Mouse (Mus musculus) limb, embryonic 11.5 days (tissue): ENCODE results near the gene Myo3b. TPM values are rescaled to one million over a fixed set of nuclear protein-coding genes. Genes with fewer than 3 reads are reported as not detected.

ENCODE experiments used
- ATAC-seq: fragments of 200-750 bp; cut with Nextera tagmentation; 2 replicates; pipeline ENCODE4 v1.8.0; 2017; ENCODE audit warnings: low read depth; ENCODE audit not compliant: insufficient number of reproducible peaks, low FRiP score, low TSS enrichment
- DNase-seq: peaks from one replicate; pipeline ENCODE4 v3.0.0-alpha.2; 2015; ENCODE audit warnings: low spot score
- H3K27ac ChIP-seq: fragments of 300-500 bp; sonication (generic); replicated peaks from 2 replicates; pipeline ENCODE4 v1.5.1; 2014; ENCODE audit warnings: low read depth, mild to moderate bottlenecking, low read length
- H3K27me3 ChIP-seq: fragments of 300-500 bp; sonication (generic); 2 replicates; pipeline ENCODE4 v1.6.1; 2014; ENCODE audit warnings: mild to moderate bottlenecking, low read length, mixed read lengths; ENCODE audit not compliant: control insufficient read depth, insufficient read depth
- H3K36me3 ChIP-seq: fragments of 300-500 bp; sonication (generic); 2 replicates; pipeline ENCODE4 v1.6.1; 2014; ENCODE audit warnings: mild to moderate bottlenecking, low read length, moderate library complexity, mixed read lengths; ENCODE audit not compliant: control insufficient read depth, insufficient read depth
- H3K4me1 ChIP-seq: fragments of 300-500 bp; sonication (generic); 2 replicates; pipeline ENCODE4 v1.6.1; 2014; ENCODE audit warnings: low read length, mixed read lengths; ENCODE audit not compliant: control insufficient read depth, insufficient read depth
- H3K4me2 ChIP-seq: fragments of 300-500 bp; sonication (generic); 2 replicates; pipeline ENCODE4 v1.6.1; 2014; ENCODE audit warnings: low read depth, mild to moderate bottlenecking, moderate library complexity; ENCODE audit not compliant: severe bottlenecking
- H3K4me3 ChIP-seq: fragments of 300-500 bp; sonication (generic); 2 replicates; pipeline ENCODE4 v1.5.1; 2014; ENCODE audit warnings: low read depth, low read length
- H3K9ac ChIP-seq: fragments of 300-500 bp; sonication (generic); 2 replicates; pipeline ENCODE4 v1.6.1; 2014; ENCODE audit warnings: mild to moderate bottlenecking, low read length
- H3K9me3 ChIP-seq: fragments of 300-500 bp; sonication (generic); 2 replicates; pipeline ENCODE4 v1.6.1; 2016; ENCODE audit warnings: low read length; ENCODE audit not compliant: control insufficient read depth
- WGBS: fragments of 180-500 bp; shearing (Covaris S2); extraction: QIAGEN DNeasy Blood & Tissue Kit; methylation state at CpG from one replicate; pipeline ENCODE4 v1.1.7; 2014; 5-methylcytosine and 5-hydroxymethylcytosine counted together
- polyA plus RNA-seq: library from polyadenylated mRNA; unstranded; fragments of >200 nt; fragmentation: Nextera tagmentation; extraction: Ambion mirVana; gene quantifications from 2 replicates; pipeline ENCODE4 v1.2.1, GENCODE M21; 2014

The Myo3b gene
- polyA plus RNA-seq, 1 experiment from 2014 or later = not detected

GRCm38 (mm10) chr2:70012941-70013340, 26.0 kb upstream of the Myo3b start:
- WGBS = 95% methylated on average over 8 of the region's 8 CpGs
- Histone ChIP-seq H3K27me3 (no peaks in the 10 kb centered on the region), H3K27ac (no peak overlapping the region), H3K9me3 (no peaks in the 10 kb centered on the region), H3K4me2 (no peak overlapping the region), H3K36me3 (no peaks in the 10 kb centered on the region; the same call in 1 of the 2 replicates), H3K4me3 (no peak overlapping the region), H3K4me1 (no peaks in the 10 kb centered on the region), H3K9ac (no peak overlapping the region)
- ATAC-seq (no peak), DNase-seq (no peak)

- peaks cover 12% of the 10 kb centered on the region; the same call in 1 of the 2 replicates for H3K36me3 ChIP-seq
Observed at GRCm38 (mm10) chr2:70018236-70018635, 20.7 kb upstream of the Myo3b start.

GRCm38 (mm10) chr2:70024454-70024853, 14.5 kb upstream of the Myo3b start:
- no peaks in the 10 kb centered on the region for H3K27me3 ChIP-seq
- H3K27ac ChIP-seq = no peak overlapping the region
- no peak overlapping the region for H3K9ac ChIP-seq
- DNase-seq (no peak), ATAC-seq (no peak)
- no peaks in the 10 kb centered on the region for H3K4me1 ChIP-seq
- H3K9me3 ChIP-seq = no peaks in the 10 kb centered on the region
- H3K36me3 ChIP-seq = peaks cover 6% of the 10 kb centered on the region; the same call in 1 of the 2 replicates
- no peak overlapping the region for H3K4me3 ChIP-seq
- 85% methylated on average over 2 of the region's 2 CpGs for whole genome bisulfite sequencing
- H3K4me2 ChIP-seq = no peak overlapping the region

More at GRCm38 (mm10) chr2:70018236-70018635, 20.7 kb upstream of the Myo3b start:
- WGBS = 90% methylated on average over 6 of the region's 6 CpGs
- H3K9ac ChIP-seq = no peak overlapping the region
- no peak for ATAC-seq
- H3K4me1 ChIP-seq = no peaks in the 10 kb centered on the region
- no peaks in the 10 kb centered on the region for H3K27me3 ChIP-seq
- H3K4me2 ChIP-seq = no peak overlapping the region
- H3K9me3 ChIP-seq = no peaks in the 10 kb centered on the region
- H3K4me3 ChIP-seq = no peak overlapping the region
- DNase-seq = no peak
- H3K27ac ChIP-seq = no peak overlapping the region

- no peak overlapping the region for H3K27ac ChIP-seq
- no peak overlapping the region for H3K4me2 ChIP-seq
- H3K4me3 ChIP-seq = no peak overlapping the region
- H3K36me3 ChIP-seq = peaks cover 6% of the 10 kb centered on the region; the same call in 1 of the 2 replicates
- H3K9me3 ChIP-seq = no peaks in the 10 kb centered on the region
- ATAC-seq = no peak
- no peak for DNase-seq
- H3K27me3 ChIP-seq = no peaks in the 10 kb centered on the region
- WGBS = 89% methylated on average over 5 of the region's 5 CpGs
- no peak overlapping the region for H3K9ac ChIP-seq
- H3K4me1 ChIP-seq = no peaks in the 10 kb centered on the region
Observed at GRCm38 (mm10) chr2:70025711-70026110, 13.2 kb upstream of the Myo3b start.

- 81% methylated on average over 2 of the region's 2 CpGs for WGBS
- Histone ChIP-seq H3K27ac (no peak overlapping the region), H3K27me3 (no peaks in the 10 kb centered on the region), H3K4me2 (no peak overlapping the region), H3K9ac (no peak overlapping the region), H3K4me1 (no peaks in the 10 kb centered on the region), H3K4me3 (no peak overlapping the region), H3K36me3 (no peaks in the 10 kb centered on the region), H3K9me3 (no peaks in the 10 kb centered on the region)
- DNase-seq (no peak), ATAC-seq (no peak)
Observed at GRCm38 (mm10) chr2:70031472-70031871, 7.5 kb upstream of the Myo3b start.

GRCm38 (mm10) chr2:70034895-70035294, 4.0 kb upstream of the Myo3b start:
- 79% methylated on average over 5 of the region's 5 CpGs for WGBS
- Histone ChIP-seq H3K4me3 (no peak overlapping the region), H3K27me3 (no peaks in the 10 kb centered on the region), H3K4me1 (no peaks in the 10 kb centered on the region; the same call in 1 of the 2 replicates), H3K9me3 (no peaks in the 10 kb centered on the region), H3K36me3 (no peaks in the 10 kb centered on the region), H3K4me2 (no peak overlapping the region), H3K9ac (no peak overlapping the region), H3K27ac (no peak overlapping the region)
- ATAC-seq (no peak), DNase-seq (no peak)

- DNase-seq = no peak
- H3K9ac ChIP-seq = no peak overlapping the region
- no peak overlapping the region for H3K27ac ChIP-seq
- H3K4me1 ChIP-seq = no peaks in the 10 kb centered on the region; the same call in 1 of the 2 replicates
- H3K36me3 ChIP-seq = no peaks in the 10 kb centered on the region
- H3K4me2 ChIP-seq = no peak overlapping the region
- no peak overlapping the region for H3K4me3 ChIP-seq
- WGBS = 93% methylated on average over 1 of the region's 1 CpGs
- ATAC-seq = no peak
- no peaks in the 10 kb centered on the region for H3K27me3 ChIP-seq
- H3K9me3 ChIP-seq = no peaks in the 10 kb centered on the region
Observed at GRCm38 (mm10) chr2:70035358-70035757, 3.6 kb upstream of the Myo3b start.

- no peak for DNase-seq
- Histone ChIP-seq H3K4me1 (no peaks in the 10 kb centered on the region; the same call in 1 of the 2 replicates), H3K4me3 (no peak overlapping the region), H3K27ac (no peak overlapping the region), H3K36me3 (no peaks in the 10 kb centered on the region), H3K9ac (no peak overlapping the region), H3K9me3 (no peaks in the 10 kb centered on the region), H3K4me2 (no peak overlapping the region), H3K27me3 (no peaks in the 10 kb centered on the region)
- ATAC-seq = no peak
- 78% methylated on average over 8 of the region's 8 CpGs for WGBS
Observed at GRCm38 (mm10) chr2:70037221-70037620, 1.7 kb upstream of the Myo3b start.

- Histone ChIP-seq H3K9ac (no peak overlapping the region), H3K4me3 (no peak overlapping the region), H3K4me1 (no peaks in the 10 kb centered on the region), H3K27ac (no peak overlapping the region), H3K36me3 (no peaks in the 10 kb centered on the region), H3K4me2 (no peak overlapping the region), H3K9me3 (no peaks in the 10 kb centered on the region), H3K27me3 (no peaks in the 10 kb centered on the region)
- WGBS = 65% methylated on average over 6 of the region's 6 CpGs
- ATAC-seq = no peak
- no peak for DNase-seq
Observed at GRCm38 (mm10) chr2:70044466-70044865, 5.5 kb downstream of the Myo3b start.
